Mouse (Mus musculus) G1E (cell line): ENCODE measurements around the gene Ddx27.

Source experiments
- CTCF ChIP-seq: IDR thresholded peaks from 2 replicates; pipeline ENCODE4 v1.5.1; 2012; ENCODE audit warnings: low read depth, low read length, inconsistent platforms, mixed read lengths
- GATA1 ChIP-seq: IDR thresholded peaks from 2 replicates; pipeline ENCODE4 v1.6.1; 2012; ENCODE audit warnings: borderline replicate concordance, low read length, inconsistent platforms, mixed read lengths

DNA sequence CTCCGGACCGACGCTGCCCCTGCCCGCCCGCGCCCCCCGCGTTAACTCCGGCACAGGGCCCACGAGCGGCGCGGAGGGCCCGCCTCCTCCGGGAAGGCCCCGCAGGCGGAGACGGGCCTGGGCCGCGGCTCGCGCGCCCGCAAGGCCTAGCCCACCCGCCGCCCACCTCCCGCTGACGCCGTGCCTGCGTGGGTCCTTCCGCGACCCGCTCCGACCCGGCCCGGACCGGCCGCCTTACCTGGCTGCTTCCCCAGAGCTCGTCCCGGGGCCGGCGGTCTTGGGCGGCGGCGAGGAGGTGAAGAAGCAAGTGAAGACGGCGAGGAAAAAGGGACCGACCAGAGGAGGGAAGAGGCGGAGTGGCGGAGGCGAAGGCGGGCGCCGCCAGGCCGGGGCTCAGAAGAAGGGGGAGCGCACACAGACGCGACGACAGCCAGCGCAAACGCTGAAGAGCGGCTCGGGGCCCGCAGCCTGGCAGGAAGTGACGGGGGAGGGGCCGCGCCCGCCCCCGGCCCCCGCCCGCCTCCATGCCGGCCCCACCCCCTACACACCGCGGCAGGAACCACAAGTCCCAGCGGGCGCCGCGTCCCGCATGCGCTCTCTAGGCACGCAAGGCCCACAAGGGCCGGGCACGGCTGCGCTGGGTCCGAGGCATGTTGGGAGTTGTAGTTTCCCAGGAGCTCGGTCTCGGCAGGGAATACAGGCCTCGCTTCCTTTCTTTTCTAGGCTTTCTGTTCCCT lies 19.0 kb upstream of the Ddx27 start, which contains the start of gene Stau1:
- TF ChIP-seq GATA1 (no peak), CTCF (no peak)
